Mouse (Mus musculus): ENCODE results near the gene Fbxo2.
A peak's percentile ranks its signal among the peaks of the same experiment; 100 is the strongest.

DNA sequence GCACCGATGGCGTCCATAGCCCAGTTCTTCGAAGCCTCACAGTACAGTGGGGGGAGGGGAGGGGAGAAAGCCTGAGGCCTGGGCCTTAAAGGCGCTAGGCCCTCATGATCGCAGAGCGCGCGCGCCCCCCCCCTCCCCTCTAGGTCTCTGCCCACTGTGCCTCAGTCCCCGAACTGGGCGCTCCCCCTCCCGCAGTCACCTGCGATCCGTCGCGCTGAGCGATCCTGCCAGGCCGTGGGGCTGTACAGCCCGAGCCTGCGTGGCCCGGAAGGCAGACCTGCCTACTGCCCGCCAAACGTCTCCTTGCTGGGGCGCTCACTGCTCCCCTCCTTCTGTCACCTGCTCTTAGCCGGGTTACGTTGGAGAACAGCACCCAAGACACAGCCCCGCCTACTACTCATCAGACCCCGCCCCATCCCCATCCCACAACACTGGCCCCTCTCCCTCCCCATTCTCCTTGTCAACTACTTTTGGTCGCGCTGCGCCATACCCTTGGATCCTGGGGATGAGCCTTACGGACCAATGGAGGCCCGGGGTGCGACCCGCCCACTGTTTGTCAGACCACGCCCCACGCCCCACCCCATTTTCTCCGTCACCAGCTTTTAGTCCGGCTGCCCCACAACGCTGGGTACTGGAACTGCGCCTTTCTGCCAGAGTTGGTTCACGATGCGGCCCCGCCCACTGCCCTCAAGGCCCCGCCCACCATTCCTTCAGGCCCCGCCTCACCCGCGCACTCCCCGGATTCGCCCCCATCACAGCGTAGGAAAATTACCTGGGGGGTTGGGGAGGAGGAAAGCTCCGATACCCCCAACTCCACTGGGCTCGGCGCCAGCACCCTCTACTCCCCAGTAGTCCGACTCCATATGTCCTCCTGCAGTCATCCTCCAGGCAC is 631 bp upstream of the Fbxo2 start:
- TF ChIP-seq POLR2A (IDR thresholded peaks at IDR 0.05; ENCODE audit: borderline replicate concordance, insufficient read depth, low read length) (peak; percentile 46; the same call in 1 of the 2 replicates), CTCF (IDR thresholded peaks at IDR 0.05; ENCODE audit: borderline replicate concordance, insufficient read depth, low read depth, low read length) (no peak)

Data from cerebellum, adult 2 months (tissue).